Mouse (Mus musculus): ENCODE data around the gene Maml2.

Gene Maml2

DNA sequence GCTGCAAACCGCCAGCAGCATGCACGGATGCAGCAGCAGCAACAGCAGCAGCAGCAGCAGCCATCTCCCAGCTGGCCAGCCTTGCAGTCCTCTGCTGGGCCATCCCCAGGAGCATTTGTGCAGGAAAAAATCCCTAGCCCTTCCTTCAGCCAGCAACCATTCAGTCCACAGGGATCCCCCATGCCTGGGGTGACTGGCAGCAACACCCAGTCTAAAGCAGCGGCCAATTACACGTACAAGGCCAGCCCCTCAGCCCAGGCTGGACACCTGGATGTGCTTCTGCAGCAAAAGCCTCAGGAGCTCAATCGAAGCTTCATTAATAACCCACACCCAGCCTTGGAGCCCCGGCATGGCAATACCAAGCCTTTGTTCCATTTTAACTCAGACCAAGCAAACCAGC is 323.0 kb downstream of the Maml2 start:
- no peak for DNase-seq (ENCODE audit: low spot score)

DNA sequence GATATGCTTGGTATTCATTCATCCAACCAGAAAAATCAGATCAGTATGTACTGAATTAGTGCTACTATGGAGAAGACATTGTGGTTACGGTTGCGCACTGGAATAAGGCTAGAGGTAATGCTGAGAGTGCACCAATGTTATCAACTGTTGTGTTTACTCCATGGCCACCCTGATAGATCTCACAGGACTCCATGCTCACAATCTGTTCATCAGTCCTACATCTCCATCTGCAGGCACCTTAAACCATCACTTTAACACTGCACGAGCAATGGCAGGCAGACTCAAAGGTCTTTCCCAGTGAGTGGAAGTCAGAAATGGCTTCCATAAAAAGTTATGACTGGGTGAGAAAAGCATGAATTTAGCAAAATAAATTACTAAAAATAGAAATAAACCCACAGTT is 324.2 kb downstream of the Maml2 start:
- DNase-seq (ENCODE audit: low spot score), result no peak

DNA sequence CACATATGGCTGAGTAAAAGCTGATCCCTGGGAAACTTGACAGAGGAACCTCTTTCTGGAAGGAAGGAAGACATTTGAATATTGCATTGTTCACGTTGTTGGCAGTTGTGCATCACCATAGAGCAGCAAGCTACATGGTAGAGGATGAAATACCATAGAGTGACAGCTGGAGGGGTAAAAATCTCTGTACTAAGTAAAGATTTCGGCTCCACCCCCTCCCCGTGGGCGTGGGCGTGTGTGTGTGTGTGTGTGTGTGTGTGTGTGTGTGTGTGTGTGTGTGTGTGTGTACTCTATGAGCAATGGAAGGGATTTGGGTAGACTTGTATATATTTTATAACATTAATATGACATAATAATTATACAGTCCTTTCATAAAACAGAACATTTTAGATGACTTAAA is 324.7 kb downstream of the Maml2 start:
- no peak for DNase-seq (ENCODE audit: low spot score)

DNA sequence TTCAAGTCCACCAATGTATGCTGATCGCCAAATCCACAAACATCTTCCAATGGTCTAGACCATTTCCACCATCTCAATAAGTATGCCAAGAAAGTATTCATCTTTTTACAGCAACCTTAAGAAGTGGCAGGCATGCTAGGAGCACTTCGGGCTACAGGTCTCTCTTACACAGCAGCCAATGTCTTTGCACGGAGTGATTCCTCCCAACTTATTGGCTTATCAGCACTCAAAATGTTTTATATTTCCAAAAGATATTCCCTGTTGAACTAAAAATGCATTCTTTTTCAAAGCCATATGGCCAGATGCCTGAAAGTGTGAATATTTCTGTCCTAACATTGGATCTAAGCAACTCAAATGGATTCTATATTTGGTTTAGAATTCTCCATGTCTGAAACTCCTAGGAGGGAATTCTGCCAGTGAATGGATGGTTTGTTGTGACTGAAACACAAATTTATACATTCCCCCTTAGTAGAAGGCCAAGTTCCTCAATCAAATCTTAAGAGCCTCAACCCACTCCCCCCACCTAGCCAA is 326.2 kb downstream of the Maml2 start:
- DNase-seq (ENCODE audit: low spot score), result no peak

DNA sequence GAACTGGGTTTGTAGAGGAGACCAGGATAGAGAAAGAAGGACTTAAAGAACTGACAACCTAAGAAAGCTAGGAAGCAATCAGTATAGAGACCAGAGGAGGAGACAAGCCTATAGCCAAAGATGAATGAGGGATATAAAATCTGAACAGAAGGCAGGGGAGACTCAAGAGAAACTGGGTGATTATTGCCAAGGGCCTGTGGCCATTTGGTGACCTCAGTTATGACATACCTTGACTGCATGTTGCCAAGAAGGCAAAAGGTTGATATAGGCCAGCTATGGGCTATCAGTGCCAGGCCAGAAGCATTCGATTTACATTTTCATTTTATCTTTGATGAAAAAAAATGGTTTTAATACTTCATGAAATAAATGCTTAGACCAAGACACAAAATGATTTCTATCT is 327.0 kb downstream of the Maml2 start:
- DNase-seq (ENCODE audit: low spot score), result no peak

DNA sequence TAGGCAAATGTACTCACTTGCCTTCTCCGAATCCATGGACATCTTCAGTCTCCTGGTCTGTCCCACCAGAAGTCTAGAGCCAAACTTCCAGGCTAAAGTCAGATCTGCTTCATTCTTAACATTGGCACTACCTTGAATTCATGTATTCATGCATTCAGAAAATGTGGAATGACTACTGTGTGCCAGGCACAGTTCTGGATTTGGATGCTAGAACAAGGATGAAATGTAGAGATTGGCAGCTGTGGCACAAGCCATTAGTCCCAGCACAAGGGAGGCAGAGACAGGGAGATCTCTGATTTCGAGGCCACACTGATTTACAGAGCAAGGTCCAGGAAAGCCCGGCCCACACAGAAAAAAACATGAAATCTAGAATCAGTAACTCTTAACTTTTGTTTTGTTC is 327.5 kb downstream of the Maml2 start:
- no peak for DNase-seq (ENCODE audit: low spot score)

DNA sequence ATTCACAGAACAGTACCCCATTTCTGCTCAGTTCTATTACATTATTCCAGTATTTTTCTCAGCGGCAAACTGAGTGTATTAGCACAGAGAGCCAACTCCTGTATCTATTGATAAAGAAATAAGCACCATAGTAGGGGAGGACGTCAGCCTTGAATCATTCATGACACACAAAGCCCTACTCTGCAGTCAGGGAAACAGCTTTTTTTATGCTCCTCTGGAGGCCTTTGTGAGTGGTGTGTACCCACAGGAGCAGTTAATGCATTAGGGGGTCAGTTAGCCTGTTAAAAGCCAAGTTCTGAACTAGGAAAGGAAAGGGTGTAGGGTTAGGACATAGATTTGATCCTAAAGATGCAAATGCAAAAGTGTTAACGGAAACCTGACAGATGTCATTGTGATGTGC is 328.7 kb downstream of the Maml2 start:
- no peak for DNase-seq (ENCODE audit: low spot score)

DNA sequence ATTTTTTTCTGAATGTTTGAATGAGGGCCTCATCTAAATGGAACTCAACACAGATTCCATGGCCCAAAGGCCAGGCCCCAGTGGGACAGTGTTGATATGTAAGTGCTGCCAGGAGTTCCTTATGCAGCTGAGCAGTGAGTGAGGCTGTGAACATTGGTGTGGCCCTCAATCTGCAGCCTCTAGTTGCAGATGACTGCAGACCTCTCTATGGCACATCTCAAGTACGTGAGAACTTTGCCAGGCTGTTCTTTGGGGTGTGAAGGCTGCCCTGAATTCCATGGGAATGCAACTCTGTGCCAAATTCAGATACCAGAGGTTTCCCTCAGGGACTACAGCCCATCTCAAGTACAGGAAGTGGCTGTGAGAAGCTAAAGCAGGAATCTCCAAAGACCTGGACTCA is 335.6 kb downstream of the Maml2 start:
- DNase-seq (ENCODE audit: low spot score), result no peak

DNA sequence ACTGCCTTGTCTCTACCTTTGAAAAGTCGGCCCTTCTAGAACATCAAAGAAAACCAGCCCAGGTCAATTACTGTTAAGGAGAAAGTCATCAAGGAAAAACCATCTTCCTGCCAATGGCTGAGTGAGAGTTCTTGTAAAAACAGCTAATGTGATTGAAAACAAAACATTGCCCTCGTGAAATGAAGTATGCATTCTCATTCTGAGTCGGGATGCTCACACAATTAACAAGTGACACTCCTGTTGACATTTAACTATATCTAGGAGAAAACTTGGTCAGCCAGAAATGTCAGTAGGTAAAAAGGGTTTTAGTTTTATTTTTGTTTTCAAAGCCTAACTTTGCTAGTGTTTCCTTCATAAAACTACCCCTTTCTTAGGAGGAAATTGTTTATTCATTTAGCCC is 341.9 kb downstream of the Maml2 start:
- DNase-seq (ENCODE audit: low spot score), result no peak

DNA sequence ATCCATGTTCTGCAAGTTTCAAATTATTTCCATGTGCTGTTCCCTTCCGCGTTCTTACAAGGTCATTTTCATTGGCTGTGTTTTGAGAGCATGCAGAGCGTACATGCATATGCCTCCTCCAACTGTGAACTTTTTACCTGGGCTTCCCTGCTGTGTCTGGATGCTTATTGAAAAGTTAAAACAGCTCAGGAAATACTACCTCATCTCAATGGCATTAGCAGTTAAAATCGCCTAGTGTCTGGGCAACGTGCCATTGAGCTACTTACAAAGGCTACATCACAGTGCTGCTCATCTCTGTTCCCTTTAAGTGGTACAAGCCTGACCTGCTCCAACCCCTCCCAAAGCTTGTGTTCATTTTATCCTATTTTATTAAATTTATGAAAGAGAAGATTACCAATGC is 347.4 kb downstream of the Maml2 start:
- DNase-seq (ENCODE audit: low spot score), result no peak

DNA sequence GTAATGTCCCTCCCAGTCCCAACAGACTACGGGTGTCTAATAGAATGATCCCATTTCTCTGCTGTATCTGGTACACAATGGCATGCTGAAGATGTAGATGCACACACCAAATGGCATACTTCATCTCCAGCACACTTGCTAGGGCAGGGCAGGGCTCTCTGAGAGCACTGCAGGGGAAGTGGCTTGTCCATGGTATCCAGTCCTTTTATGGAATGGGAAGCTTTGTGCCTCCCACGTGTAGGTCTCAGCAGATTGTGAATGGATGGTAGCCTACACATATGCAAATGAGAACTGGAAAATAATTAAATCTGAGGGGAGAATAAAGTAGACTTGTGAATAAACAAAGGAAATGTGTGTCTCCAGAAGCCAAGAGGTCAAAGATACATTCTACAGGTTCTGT is 353.3 kb downstream of the Maml2 start:
- DNase-seq (ENCODE audit: low spot score), result no peak

DNA sequence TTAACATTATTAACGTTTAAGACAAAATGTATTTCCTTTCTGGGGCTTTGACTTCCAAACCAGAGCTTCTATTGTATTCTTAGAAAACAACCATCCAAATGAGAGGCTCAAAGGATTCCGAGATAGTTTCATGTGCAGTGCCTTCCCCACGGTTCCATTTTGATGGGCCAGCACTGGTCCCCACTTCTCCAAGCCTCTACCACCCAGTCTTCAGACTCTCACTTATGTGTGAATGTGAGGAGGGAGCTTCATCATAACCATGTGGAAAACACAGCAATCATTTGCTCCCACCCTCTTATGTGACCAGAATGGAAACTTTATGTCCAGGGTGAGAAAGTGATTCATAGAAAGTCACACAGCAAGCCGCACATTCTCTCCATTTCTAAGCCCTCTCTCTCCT is 354.1 kb downstream of the Maml2 start:
- DNase-seq (ENCODE audit: low spot score), result no peak

DNA sequence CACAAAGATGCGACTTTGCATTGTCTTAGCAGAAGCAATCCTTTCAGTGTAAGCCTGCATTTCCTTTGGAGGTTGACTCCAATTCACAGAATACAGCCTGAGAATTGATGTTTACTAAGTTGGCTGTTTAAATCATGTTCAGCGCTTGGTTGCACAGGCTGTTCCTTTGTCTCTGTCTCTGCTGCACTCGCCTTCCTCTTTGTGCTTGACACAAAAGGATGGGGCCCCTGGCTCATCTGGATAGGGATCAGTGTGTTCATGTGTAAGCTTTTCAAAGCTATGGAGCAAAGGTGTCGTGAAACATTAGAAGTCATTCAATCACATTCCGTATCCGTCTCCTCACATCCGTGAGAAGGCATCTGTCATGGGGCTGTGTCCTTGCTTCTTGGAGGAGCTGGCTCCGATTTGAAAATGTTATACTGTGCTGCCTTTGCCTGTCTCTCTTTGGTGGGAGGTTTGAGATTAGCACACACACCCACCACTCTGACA is 354.7 kb downstream of the Maml2 start:
- DNase-seq (ENCODE audit: low spot score), result no peak

DNA sequence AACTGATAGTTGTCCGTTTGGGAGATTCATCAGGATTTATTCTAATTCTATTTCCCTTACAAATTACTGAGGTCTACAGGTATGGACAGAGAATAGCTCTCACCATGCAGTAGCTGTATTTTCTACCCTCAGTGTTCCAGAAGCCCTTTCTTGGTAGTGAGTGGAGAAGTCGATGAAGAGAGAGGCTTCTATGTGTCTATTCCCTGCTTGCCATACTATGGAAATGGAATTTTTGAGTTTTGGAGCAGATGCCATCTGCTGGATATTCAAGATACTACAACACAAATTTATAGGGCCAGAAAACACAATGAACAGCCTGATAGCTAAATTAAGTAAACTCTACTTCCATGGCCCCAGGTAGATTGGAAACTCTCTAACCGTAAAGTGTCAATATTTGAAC is 355.2 kb downstream of the Maml2 start:
- peak; percentile 76 for DNase-seq (ENCODE audit: low spot score)

DNA sequence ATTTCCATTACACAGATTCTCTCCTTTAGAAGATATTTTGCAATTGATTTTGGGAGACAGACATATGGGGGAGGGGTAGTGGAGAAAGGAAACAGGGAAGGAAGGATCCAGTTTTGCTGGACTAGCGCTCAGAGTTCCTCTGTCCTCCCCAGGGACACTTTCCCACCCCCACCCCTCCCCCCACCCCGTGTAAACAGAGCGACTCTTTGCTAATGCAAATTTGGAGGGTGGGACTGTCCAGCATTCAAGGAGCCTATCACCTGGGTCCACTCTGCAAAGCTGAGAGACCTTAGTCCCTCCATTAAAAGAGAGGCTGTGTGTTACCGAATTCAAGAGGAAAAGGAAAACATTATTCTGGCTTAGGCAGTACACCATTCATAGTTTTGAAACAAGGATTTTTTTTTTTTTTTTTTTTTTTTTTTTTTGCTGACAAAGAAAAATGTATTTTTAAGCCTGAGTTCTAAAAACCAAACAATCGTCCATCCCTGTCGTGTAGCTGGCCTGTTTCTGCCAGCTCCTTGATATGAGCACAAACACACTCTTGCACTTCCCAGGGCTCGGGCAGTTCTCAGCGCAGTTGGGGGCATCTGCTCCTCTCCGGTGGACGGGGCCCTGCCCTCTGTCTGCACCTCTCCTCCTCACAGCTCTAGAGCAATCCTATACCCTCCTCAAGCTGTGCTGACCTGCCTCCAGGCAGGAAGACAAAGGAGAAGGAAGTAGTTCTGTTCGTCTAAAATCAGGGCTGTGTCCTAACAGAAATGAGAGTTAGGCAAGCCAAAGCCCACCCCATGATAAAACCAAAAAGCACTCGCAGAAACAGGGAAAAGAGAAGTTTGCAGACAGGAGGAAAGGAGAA is 364.2 kb downstream of the Maml2 start:
- no peak for DNase-seq (ENCODE audit: low spot score)

DNA sequence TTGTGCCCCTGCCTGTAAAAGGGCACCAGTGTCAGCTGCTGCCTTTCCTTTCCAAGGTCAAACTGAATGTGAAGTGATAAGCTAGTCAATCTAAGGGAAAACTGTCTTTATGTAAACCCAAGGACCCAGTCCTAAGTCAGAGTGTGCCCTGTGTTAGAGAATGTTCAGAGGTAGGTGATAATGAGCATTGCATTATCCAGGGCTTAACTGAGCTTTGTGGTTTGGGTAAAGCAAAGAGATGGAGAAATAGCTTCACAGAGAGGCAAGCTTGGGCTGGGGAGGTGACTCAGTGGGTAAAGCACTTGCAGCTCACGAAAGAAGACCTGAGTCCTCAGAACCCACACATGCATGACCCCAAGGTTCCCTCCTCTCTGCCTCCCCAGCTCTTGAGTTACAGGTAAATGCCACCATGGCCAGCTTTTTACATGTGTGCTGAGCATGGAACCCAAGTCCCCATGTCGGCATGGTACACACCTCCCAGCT is 367.8 kb downstream of the Maml2 start:
- DNase-seq (ENCODE audit: low spot score), result no peak

DNA sequence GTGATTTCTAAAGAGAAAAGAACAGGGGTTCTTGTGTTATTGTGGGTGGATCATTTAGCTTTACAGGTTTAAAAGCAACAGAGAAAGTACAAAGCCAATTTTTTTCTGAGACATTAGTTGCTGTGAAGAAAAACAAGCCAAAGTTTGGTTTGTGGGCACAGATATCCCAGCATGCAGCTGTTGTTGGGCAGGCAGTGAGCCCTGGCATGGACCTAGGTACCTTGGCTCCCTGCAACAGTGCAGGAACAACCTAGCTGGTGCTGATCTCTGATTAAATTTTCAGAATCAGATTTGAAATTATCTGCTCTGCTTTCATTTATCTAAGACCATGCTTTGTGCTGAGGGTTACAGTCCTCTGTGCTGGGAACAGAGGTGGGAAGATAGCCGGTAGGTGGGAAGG is 370.2 kb downstream of the Maml2 start:
- no peak for DNase-seq (ENCODE audit: low spot score)

DNA sequence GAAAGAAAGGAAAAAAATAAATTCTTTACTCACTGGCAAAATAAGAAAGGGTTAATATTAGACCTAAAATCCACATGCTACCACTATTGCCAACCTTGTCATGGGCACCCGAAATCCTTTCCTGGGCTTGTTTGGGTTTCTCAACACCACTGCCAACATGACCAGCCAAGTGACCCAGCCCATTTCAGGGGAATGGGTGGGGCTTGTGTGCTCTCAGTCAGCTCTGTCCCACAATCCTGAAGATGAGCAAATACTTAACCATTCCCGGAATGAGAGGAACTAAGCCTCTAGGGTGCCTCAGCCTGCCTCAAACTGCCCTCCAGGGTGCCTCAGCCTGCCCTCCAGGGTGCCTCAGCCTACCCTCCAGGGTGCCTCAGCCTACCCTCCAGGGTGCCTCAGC is 371.0 kb downstream of the Maml2 start:
- no peak for DNase-seq (ENCODE audit: low spot score)

DNA sequence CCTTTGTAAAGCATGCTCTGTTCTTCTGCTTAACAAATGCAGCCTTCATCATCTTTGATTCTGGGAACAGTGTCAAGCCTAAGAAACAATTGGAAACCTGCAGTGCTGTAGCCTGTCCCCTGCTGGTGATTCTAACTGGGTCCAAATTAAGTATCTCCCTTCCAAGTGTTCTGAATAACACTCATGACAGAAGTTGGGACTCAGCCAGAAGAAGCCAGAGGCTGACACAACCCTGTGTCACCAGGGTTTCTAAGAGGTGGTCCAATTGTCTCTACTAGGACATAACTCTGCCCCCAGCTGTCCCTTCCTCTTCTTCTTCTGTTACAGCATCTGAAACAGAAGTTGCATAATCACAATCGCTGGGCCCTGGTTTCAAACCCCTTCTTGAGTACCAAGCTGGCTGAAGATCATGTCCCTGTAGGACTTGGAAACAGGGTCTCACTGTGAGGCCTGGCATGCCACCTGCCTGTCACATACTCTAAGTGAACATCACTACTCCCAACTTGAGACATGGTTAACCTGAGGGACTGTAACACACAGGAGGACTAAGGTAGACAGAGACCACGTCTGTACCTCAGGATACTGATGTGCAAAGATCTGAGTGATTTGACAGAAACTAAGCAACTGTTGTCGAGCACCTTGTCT is 373.5 kb downstream of the Maml2 start:
- DNase-seq (ENCODE audit: low spot score), result no peak

DNA sequence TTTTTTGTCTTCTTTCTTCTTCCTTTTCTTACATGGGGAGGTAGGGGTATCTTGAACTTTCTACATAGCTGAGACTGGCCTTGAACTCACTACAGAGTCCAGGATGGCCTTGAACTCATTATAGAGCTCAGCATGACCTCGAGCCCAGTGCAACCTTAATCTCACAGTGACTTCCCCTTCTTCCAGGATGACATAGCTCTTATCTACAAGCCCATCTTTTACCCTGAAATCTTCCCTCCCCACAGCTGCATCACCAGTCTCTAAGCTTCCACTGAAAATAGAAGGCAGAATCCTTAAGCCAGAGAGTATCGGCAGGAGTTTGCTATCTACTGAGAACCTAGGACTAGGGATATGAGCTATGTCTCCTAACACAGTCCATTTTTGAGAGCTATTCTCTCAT is 375.5 kb downstream of the Maml2 start:
- no peak for DNase-seq (ENCODE audit: low spot score)

DNA sequence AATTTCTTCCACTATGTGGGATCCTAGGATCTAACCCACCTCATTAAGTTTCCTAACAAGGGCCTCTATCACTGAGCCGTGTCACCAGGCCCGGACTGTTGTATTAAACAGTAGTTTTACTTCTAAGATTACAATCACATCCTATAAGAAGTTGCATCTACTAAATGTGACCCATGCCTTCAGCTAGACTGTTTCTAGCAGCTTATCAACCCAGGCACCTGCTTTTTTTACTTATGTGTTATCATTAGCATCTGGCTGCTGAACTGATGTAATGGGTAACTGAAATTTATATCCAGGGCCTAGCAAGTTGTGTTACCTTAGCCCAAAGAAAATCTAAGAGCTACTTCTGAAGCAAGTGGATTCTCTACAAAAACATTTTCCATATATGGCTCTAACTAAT is 380.3 kb downstream of the Maml2 start:
- no peak for DNase-seq (ENCODE audit: low spot score)

DNA sequence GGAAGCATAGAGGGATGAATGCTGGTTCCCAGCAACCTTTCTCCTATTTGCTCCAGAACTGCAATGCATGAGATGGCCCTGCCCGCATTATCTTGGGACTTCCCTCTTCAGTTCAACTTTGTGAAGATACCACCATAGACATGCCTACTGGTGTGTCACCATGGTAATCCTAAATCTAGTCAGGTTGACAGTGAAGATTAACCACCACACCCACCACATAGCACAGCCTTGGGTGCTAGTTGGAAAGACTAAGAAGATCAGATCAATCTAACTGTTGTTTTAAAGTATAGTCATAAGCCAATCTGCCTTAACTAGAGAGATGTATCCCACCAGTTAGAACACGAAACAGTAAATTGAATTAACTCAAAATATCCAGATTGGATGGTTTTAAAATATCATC is 381.9 kb downstream of the Maml2 start:
- DNase-seq (ENCODE audit: low spot score), result no peak

DNA sequence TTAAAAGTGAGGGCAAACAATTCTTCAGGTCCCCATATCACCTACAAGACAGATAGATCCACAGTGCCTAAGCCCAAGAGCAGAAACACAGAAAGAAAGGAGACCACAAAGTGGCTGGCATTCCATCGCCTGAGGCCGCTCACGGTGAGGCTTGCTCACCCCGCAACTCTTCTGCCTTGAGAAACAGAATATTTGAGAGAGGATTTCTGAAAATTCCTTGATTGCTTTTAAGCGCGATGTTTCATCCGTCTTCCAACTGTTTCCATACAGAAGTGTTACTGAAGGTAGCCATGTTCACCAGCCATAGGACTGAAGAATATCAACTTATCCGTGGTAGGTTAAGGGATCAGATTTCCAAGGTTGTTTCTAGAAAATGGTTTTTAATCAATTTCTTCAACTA is 383.4 kb downstream of the Maml2 start:
- DNase-seq (ENCODE audit: low spot score), result no peak

Data from layer of hippocampus, adult 9-10 months (tissue).